Mouse (Mus musculus) embryonic facial prominence, embryonic 10.5 days (tissue): ENCODE results near the gene Dot1l. TPM values are rescaled to one million over a fixed set of nuclear protein-coding genes. Genes with fewer than 3 reads are reported as not detected.

Source experiments
- DNase-seq: peaks from one replicate; pipeline ENCODE4 v3.0.0-alpha.2; 2017; ENCODE audit warnings: low spot score
- H3K27ac ChIP-seq: fragments of 300-500 bp; sonication (generic); replicated peaks from 2 replicates; pipeline ENCODE4 v1.5.1; 2016; ENCODE audit warnings: mild to moderate bottlenecking
- H3K27me3 ChIP-seq: fragments of 300-500 bp; sonication (generic); replicated peaks from 2 replicates; pipeline ENCODE4 v1.6.1; 2016; ENCODE audit warnings: low read depth, mild to moderate bottlenecking; ENCODE audit not compliant: poor library complexity, severe bottlenecking
- H3K36me3 ChIP-seq: fragments of 300-500 bp; sonication (generic); replicated peaks from 2 replicates; pipeline ENCODE4 v1.6.1; 2016; ENCODE audit warnings: mild to moderate bottlenecking, moderate library complexity
- H3K4me1 ChIP-seq: fragments of 300-500 bp; sonication (generic); 2 replicates; pipeline ENCODE4 v1.6.1; 2016
- H3K4me3 ChIP-seq: fragments of 300-500 bp; sonication (generic); 2 replicates; pipeline ENCODE4 v1.5.1; 2016; ENCODE audit warnings: mild to moderate bottlenecking, moderate library complexity
- H3K9me3 ChIP-seq: fragments of 300-500 bp; sonication (generic); 2 replicates; pipeline ENCODE4 v1.6.1; 2016; ENCODE audit warnings: mild to moderate bottlenecking
- WGBS: fragments of 180-500 bp; shearing (Covaris S2); methylation state at CpG from one replicate; pipeline ENCODE4 v1.1.7; 2016; 5-methylcytosine and 5-hydroxymethylcytosine counted together
- polyA plus RNA-seq: library from polyadenylated mRNA; unstranded; fragments of >200 nt; fragmentation: Nextera tagmentation; extraction: Ambion mirVana; gene quantifications from 2 replicates; pipeline ENCODE4 v1.2.1, GENCODE M21; 2016

Gene Dot1l
- polyA plus RNA-seq, 1 experiment from 2014 or later = 23.5 TPM

DNA sequence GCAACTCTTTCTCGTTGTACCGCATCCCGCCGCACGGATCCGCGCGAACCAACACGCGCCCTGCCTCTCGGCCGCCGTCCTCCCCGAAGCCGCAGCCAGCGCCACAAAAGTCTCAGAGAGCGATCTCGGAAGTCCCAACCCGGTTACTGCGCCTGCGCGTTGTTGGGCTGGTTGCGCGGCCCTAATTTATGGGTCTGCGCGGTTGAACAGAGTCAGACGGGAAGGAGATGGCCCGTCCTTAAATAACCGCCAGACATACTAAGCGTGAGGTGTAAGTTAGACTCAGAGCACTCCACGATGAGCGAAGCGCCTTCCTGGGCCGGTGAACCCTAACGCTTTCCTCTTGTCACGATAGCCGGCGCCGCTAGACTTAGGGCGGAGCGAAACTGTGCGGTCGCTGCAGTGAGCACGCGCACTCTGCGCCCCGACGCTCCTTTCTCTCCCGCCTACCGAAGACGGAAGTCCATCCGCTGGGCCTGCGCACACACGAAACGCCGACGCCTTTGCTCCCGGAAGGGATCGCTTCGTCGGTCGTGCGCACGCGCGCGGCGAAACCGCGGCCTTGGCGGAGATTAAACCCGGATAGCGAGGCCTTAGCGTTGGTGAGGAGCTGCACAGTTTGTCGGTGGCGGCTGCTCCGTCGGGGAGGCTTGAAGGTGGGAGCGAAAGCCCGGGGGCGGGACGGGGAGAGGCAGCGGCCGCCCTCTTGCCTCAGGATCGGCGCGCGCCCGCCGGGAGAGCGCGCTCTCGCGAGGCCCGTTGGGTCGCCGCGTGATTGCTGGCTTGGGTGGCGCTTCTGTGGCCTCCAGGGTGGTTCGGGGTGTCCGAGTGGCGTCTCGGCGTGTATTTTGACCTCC is 43.4 kb downstream of the Dot1l start, which contains the start of the genes Sf3a2 and Plekhj1:
Sf3a2 (plus strand) TSS at position 49 of the 857 bp plus-strand sequence.
Plekhj1 (minus strand) TSS at position 477 of the 857 bp plus-strand sequence.
- H3K27ac ChIP-seq = peak within 1 kb of the TSS; percentile 98
- H3K9me3 ChIP-seq = no peaks in the 10 kb centered on the region
- peaks cover 71% of the 10 kb centered on the region for H3K36me3 ChIP-seq
- peak within 1 kb of the TSS; percentile 86 for H3K4me3 ChIP-seq
- no peaks in the 10 kb centered on the region for H3K27me3 ChIP-seq
- under 1% methylated on average over 104 of the region's 104 CpGs for WGBS
- DNase-seq = peak; percentile 96
- peaks cover 35% of the 10 kb centered on the region for H3K4me1 ChIP-seq

- H3K27ac ChIP-seq = peak overlapping the region; percentile 98
- H3K9me3 ChIP-seq = no peaks in the 10 kb centered on the region
- H3K27me3 ChIP-seq = no peaks in the 10 kb centered on the region
- peaks cover 36% of the 10 kb centered on the region for H3K4me1 ChIP-seq
- WGBS = 5% methylated on average over 18 of the region's 18 CpGs
- DNase-seq = no peak
- H3K4me3 ChIP-seq = peak overlapping the region; percentile 86
- H3K36me3 ChIP-seq = peaks cover 71% of the 10 kb centered on the region
These were observed 44.1 kb downstream of the Dot1l start for GRCm38 (mm10) chr10:80799070-80799566.

DNA sequence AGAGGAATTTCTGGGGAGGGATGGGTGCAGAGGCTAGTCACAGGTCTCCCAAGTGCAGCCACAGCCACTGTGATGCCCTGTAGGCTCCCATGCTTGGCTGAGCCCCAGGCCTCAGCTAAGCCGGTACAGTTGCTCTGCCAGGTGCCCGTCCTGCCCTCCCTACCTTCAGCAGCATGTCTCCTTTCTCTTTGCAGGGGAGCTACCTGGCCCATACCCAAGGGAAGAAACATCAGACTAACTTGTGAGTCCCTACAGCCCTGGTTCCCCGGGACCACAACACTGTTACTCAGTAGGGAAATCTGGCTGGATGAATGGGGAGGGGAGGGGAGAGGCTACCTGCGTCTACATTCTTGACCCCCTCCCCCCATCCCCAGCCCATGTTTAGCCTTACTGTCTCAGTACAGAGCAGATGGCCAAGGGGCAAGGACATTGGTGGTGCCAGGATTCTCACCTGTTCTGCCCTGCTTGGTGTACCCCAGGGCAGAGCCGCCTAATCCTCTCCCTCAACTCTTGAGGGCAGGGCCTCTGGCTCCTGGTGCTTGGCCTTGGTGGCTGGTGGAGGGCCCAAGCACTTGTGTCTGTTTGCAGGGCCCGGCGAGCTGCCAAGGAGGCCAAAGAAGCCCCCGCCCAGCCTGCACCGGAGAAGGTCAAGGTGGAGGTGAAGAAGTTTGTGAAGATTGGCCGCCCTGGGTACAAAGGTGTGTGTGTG is 47.4 kb downstream of the Dot1l start:
- WGBS = 92% methylated on average over 10 of the region's 10 CpGs
- Histone ChIP-seq H3K9me3 (no peaks in the 10 kb centered on the region), H3K4me3 (peak overlapping the region; percentile 18; the same call in 1 of the 2 replicates), H3K27ac (no peak overlapping the region), H3K36me3 (peaks cover 73% of the 10 kb centered on the region), H3K4me1 (peaks cover 49% of the 10 kb centered on the region), H3K27me3 (peaks cover 24% of the 10 kb centered on the region)
- DNase-seq = no peak

- WGBS = 78% methylated on average over 3 of the region's 3 CpGs
- H3K9me3 ChIP-seq = no peaks in the 10 kb centered on the region
- H3K4me3 ChIP-seq = 0 out of 2 replicates have a peak overlapping the region, but pooled peaks have one; percentile 18
- no peak for DNase-seq
- peaks cover 30% of the 10 kb centered on the region for H3K27me3 ChIP-seq
- peaks cover 73% of the 10 kb centered on the region for H3K36me3 ChIP-seq
- no peak overlapping the region for H3K27ac ChIP-seq
- H3K4me1 ChIP-seq = peaks cover 52% of the 10 kb centered on the region
These were observed 48.0 kb downstream of the Dot1l start for GRCm38 (mm10) chr10:80802996-80803395.

GRCm38 (mm10) chr10:80804340-80804739 is 49.3 kb downstream of the Dot1l start:
- no peak overlapping the region for H3K27ac ChIP-seq
- no peaks in the 10 kb centered on the region for H3K9me3 ChIP-seq
- H3K4me1 ChIP-seq = peaks cover 62% of the 10 kb centered on the region
- WGBS = 88% methylated on average over 2 of the region's 2 CpGs
- peak overlapping the region; percentile 25; the same call in 1 of the 2 replicates for H3K4me3 ChIP-seq
- H3K36me3 ChIP-seq = peaks cover 73% of the 10 kb centered on the region
- peaks cover 44% of the 10 kb centered on the region for H3K27me3 ChIP-seq
- no peak for DNase-seq

- DNase-seq = no peak
- Histone ChIP-seq H3K36me3 (peaks cover 70% of the 10 kb centered on the region), H3K9me3 (no peaks in the 10 kb centered on the region), H3K27me3 (peaks cover 49% of the 10 kb centered on the region), H3K4me1 (peaks cover 60% of the 10 kb centered on the region), H3K4me3 (peak within 1 kb of the TSS; percentile 68; the same call in 1 of the 2 replicates), H3K27ac (no peak within 1 kb of the TSS)
- 75% methylated on average over 6 of the region's 6 CpGs for WGBS
These were observed 49.9 kb downstream of the Dot1l start, which contains the start of gene Amh for GRCm38 (mm10) chr10:80804916-80805315. Gene Amh (plus strand): TSS chr10:80805243.

DNA sequence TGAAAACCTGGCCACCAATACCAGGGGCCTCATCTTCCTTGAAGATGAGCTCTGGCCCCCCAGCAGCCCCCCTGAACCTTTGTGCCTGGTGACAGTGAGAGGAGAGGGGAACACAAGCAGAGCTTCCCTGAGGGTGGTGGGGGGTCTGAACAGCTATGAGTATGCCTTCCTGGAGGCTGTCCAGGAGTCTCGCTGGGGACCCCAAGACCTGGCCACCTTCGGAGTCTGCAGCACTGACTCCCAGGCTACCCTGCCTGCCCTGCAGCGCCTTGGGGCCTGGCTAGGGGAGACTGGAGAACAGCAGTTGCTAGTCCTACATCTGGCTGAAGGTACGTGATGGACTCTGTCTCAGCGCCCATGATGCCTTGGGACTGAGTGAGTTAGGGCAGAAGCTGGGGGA is 50.3 kb downstream of the Dot1l start:
- DNase-seq = no peak
- Histone ChIP-seq H3K36me3 (peaks cover 66% of the 10 kb centered on the region), H3K27ac (no peak overlapping the region), H3K27me3 (peaks cover 53% of the 10 kb centered on the region), H3K9me3 (no peaks in the 10 kb centered on the region), H3K4me1 (peaks cover 60% of the 10 kb centered on the region), H3K4me3 (0 out of 2 replicates have a peak overlapping the region, but pooled peaks have one; percentile 68)
- 82% methylated on average over 5 of the region's 5 CpGs for WGBS

DNA sequence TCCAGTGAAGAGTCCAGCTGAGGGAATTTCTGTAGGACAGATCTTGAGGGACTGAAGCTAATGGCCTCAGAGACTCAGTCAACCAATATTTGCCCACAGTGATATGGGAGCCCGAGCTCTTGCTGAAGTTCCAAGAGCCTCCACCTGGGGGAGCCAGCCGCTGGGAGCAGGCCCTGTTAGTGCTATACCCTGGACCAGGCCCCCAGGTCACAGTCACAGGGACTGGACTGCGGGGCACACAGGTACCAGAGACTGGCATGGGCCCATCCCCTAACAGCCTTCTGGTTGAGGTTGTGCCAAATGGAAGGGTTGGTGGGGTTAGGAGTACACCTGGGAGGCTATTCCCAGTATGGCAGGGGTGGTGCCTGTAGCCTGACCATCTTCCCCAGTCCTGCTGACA is 50.9 kb downstream of the Dot1l start:
- WGBS = 25% methylated on average over 3 of the region's 3 CpGs
- Histone ChIP-seq H3K9me3 (no peaks in the 10 kb centered on the region), H3K4me1 (peaks cover 63% of the 10 kb centered on the region), H3K27ac (no peak overlapping the region), H3K27me3 (peaks cover 59% of the 10 kb centered on the region), H3K4me3 (peak overlapping the region; percentile 68; the same call in 1 of the 2 replicates), H3K36me3 (peaks cover 61% of the 10 kb centered on the region)
- DNase-seq = peak; percentile 83

- no peaks in the 10 kb centered on the region for H3K9me3 ChIP-seq
- no peak for DNase-seq
- peaks cover 63% of the 10 kb centered on the region for H3K4me1 ChIP-seq
- WGBS = 42% methylated on average over 34 of the region's 34 CpGs
- peak overlapping the region; percentile 68 for H3K4me3 ChIP-seq
- peak overlapping the region; percentile 85 for H3K27ac ChIP-seq
- peaks cover 55% of the 10 kb centered on the region for H3K36me3 ChIP-seq
- peaks cover 65% of the 10 kb centered on the region for H3K27me3 ChIP-seq
These were observed 51.5 kb downstream of the Dot1l start for GRCm38 (mm10) chr10:80806341-80807056.

GRCm38 (mm10) chr10:80807057-80807627 is 52.1 kb downstream of the Dot1l start:
- Histone ChIP-seq H3K4me1 (peaks cover 63% of the 10 kb centered on the region), H3K27ac (peak overlapping the region; percentile 85), H3K27me3 (peaks cover 72% of the 10 kb centered on the region), H3K9me3 (no peaks in the 10 kb centered on the region), H3K4me3 (peak overlapping the region; percentile 68), H3K36me3 (peaks cover 49% of the 10 kb centered on the region)
- DNase-seq = peak; percentile 85
- 1% methylated on average over 58 of the region's 58 CpGs for WGBS

GRCm38 (mm10) chr10:80808099-80808984 is 53.3 kb downstream of the Dot1l start:
- H3K27me3 ChIP-seq = peaks cover 80% of the 10 kb centered on the region
- peak overlapping the region; percentile 68 for H3K4me3 ChIP-seq
- 15% methylated on average over 40 of the region's 40 CpGs for WGBS
- peaks cover 68% of the 10 kb centered on the region for H3K4me1 ChIP-seq
- no peaks in the 10 kb centered on the region for H3K9me3 ChIP-seq
- peak overlapping the region; percentile 63 for H3K27ac ChIP-seq
- DNase-seq = no peak
- H3K36me3 ChIP-seq = peaks cover 37% of the 10 kb centered on the region
